Mouse (Mus musculus) kidney, embryonic 14.5 days (tissue): Measurements from ENCODE around the gene Fez1. TPM values are rescaled to one million over a fixed set of nuclear protein-coding genes. Genes with fewer than 3 reads are reported as not detected.
A peak's percentile ranks its signal among the peaks of the same experiment; 100 is the strongest.

Experiments
- ATAC-seq: fragments of 200-750 bp; cut with Nextera tagmentation; 2 replicates; pipeline ENCODE4 v1.8.0; 2017; ENCODE audit warnings: moderate number of reproducible peaks, mild to moderate bottlenecking, moderate TSS enrichment, moderate library complexity; ENCODE audit not compliant: low FRiP score, low TSS enrichment
- H3K27ac ChIP-seq: fragments of 300-500 bp; sonication (generic); 2 replicates; pipeline ENCODE4 v1.5.1; 2014; ENCODE audit warnings: low read depth, mild to moderate bottlenecking, low read length, moderate library complexity, mixed read lengths
- H3K27me3 ChIP-seq: fragments of 300-500 bp; sonication (generic); 2 replicates; pipeline ENCODE4 v1.6.1; 2014; ENCODE audit warnings: mild to moderate bottlenecking, low read length; ENCODE audit not compliant: control insufficient read depth, insufficient read depth
- H3K36me3 ChIP-seq: fragments of 300-500 bp; sonication (generic); 2 replicates; pipeline ENCODE4 v1.6.1; 2014; ENCODE audit warnings: low read length, mixed read lengths; ENCODE audit not compliant: control insufficient read depth, insufficient read depth
- H3K4me1 ChIP-seq: fragments of 300-500 bp; sonication (generic); 2 replicates; pipeline ENCODE4 v1.6.1; 2014; ENCODE audit warnings: low read length, mixed read lengths; ENCODE audit not compliant: control insufficient read depth, insufficient read depth
- H3K4me2 ChIP-seq: fragments of 300-500 bp; sonication (generic); replicated peaks from 2 replicates; pipeline ENCODE4 v1.6.1; 2014; ENCODE audit warnings: low read depth, mild to moderate bottlenecking, low read length
- H3K4me3 ChIP-seq: fragments of 300-500 bp; sonication (generic); 2 replicates; pipeline ENCODE4 v1.5.1; 2014; ENCODE audit warnings: mild to moderate bottlenecking, low read length
- H3K9ac ChIP-seq: fragments of 300-500 bp; sonication (generic); 2 replicates; pipeline ENCODE4 v1.6.1; 2014; ENCODE audit warnings: low read depth, mild to moderate bottlenecking, low read length, moderate library complexity
- H3K9me3 ChIP-seq: fragments of 300-500 bp; sonication (generic); 2 replicates; pipeline ENCODE4 v1.6.1; 2016; ENCODE audit warnings: low read length; ENCODE audit not compliant: control insufficient read depth
- WGBS: fragments of 180-500 bp; shearing (Covaris S2); extraction: QIAGEN DNeasy Blood & Tissue Kit; methylation state at CpG from one replicate; pipeline ENCODE4 v1.1.7; 2014; 5-methylcytosine and 5-hydroxymethylcytosine counted together
- polyA plus RNA-seq: library from polyadenylated mRNA; unstranded; fragments of >200 nt; fragmentation: Nextera tagmentation; extraction: Ambion mirVana; gene quantifications from 2 replicates; pipeline ENCODE4 v1.2.1, GENCODE M21; 2014

Fez1 gene
- polyA plus RNA-seq, 1 experiment from 2014 or later = 5.4 TPM

DNA sequence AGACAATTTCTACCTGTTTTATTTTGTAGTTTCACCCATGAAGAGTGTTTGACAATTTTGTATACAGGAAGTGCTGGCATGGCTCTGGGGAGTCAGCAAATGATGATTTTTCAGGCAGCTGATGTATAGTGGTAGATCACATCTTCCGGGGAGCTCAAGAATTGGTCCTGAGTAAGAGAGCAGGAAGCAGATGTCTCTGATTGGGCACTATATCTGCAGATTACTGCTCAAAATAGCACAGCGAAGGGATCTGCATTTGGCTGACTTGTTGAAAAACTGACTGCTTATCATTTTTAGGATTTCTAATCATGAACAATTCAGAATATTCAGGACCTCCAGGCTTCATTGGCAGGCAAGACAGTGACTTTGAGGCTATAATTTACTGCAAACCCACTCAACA is 30.5 kb downstream of the Fez1 start:
- 85% methylated on average over 2 of the region's 2 CpGs for WGBS
- no peaks in the 10 kb centered on the region for H3K27me3 ChIP-seq
- H3K4me1 ChIP-seq = no peaks in the 10 kb centered on the region
- no peak overlapping the region for H3K4me2 ChIP-seq
- H3K27ac ChIP-seq = no peak overlapping the region
- H3K4me3 ChIP-seq = no peak overlapping the region
- no peaks in the 10 kb centered on the region for H3K9me3 ChIP-seq
- ATAC-seq = no peak
- no peak overlapping the region for H3K9ac ChIP-seq
- no peaks in the 10 kb centered on the region for H3K36me3 ChIP-seq

DNA sequence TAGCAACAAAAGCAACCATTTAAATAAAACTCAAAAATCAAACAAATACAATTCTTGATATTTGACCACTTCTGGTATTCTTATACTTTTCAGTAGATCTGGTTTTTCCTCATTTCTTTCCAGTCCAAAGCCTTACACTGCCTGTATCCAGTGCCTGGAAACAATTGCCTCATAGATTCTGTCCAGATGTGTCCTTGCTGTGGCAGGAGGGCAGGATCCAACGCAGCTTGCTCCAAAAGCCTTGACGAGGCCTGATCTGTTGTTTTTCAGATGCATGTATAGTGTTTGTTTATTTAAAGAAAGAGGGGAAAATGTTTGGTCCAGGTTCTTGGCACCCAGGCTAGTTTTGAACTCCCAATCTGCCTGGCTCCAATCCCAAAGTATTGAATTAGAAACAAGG is 34.7 kb downstream of the Fez1 start:
- H3K27me3 ChIP-seq = no peaks in the 10 kb centered on the region
- 79% methylated on average over 2 of the region's 2 CpGs for WGBS

DNA sequence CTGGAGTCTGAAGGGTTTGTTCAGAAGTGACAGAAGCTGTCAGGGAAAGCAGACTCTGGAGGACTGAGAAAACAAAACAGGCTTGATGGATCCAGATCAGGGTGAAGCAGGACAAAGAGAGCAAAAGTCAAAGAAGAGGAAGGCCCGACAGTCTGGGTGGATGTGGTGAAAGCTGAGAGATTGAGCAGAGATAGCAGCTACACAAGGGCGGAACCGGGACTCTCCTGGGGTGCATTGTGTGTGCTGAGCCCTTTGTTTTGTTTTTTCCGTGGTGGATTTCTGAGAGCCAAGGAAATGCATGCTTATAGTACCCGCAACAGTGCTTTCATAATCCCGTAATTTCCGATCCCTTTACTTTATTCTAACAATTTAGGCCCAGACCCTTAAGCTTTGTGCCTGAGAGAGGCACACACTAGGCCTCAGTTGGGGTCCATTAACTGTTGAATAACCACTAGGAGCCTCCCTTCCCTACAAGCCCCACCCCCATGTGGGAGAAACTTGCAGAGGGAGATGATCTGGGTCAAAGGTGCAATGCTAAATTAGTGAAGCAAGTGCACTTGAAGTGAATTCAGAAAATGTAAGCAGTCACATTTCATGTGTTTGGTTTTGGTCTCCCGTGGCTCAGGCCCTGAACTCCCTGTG is 35.9 kb downstream of the Fez1 start:
- no peak for ATAC-seq
- WGBS = 40% methylated on average over 8 of the region's 8 CpGs
- Histone ChIP-seq H3K27me3 (no peaks in the 10 kb centered on the region), H3K4me3 (no peak overlapping the region), H3K36me3 (no peaks in the 10 kb centered on the region), H3K9ac (no peak overlapping the region), H3K27ac (no peak overlapping the region), H3K4me2 (no peak overlapping the region), H3K9me3 (no peaks in the 10 kb centered on the region), H3K4me1 (no peaks in the 10 kb centered on the region)

More for the DNA sequence above, 34.7 kb downstream of the Fez1 start:
- no peak for ATAC-seq
- Histone ChIP-seq H3K27ac (no peak overlapping the region), H3K9me3 (no peaks in the 10 kb centered on the region), H3K4me3 (no peak overlapping the region), H3K4me1 (no peaks in the 10 kb centered on the region), H3K36me3 (no peaks in the 10 kb centered on the region), H3K9ac (no peak overlapping the region), H3K4me2 (no peak overlapping the region)

DNA sequence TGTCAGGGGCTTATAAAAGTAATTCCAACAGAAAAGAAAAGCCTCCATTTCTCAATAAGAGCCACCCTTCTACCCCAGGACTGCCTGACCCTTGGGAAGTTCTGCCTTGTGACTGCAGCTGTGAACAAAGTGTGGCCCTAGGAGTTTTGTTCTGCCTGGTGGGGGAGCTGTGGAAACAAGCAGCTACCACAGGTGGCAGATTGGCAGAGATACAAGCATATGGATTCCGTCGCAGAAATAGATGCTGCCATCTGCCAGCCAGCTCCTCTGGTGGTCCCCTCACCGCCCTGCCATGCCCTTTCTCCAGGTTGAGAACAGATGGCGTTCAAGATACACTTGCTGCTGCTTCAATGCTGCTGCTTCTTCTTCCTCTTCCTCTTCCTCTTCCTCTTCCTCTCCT is 37.0 kb downstream of the Fez1 start:
- WGBS = 45% methylated on average over 4 of the region's 4 CpGs
- Histone ChIP-seq H3K9ac (no peak overlapping the region), H3K4me3 (no peak overlapping the region), H3K27ac (no peak overlapping the region), H3K36me3 (no peaks in the 10 kb centered on the region), H3K27me3 (no peaks in the 10 kb centered on the region), H3K4me1 (no peaks in the 10 kb centered on the region), H3K9me3 (no peaks in the 10 kb centered on the region), H3K4me2 (no peak overlapping the region)
- no peak for ATAC-seq

DNA sequence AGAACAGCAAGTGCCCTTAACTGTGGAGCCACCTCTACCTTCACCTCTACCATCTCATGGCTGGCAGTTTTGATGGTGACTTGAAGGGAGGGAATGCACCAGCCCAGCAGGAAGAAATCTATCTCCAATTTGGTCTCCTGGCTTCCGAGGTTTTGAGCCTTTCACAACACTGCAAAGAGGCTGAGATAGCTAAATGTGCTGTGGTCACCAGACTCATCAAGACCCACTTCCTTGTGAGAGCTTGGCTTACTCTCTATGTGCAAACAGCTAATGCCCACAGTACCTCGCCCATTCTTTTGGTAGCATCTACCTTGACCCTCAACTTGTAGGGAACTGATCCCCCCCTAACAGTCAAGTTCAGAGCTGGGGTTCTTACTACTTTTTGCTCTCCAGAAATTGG is 40.9 kb downstream of the Fez1 start:
- Histone ChIP-seq H3K9me3 (no peaks in the 10 kb centered on the region), H3K4me2 (no peak overlapping the region), H3K4me1 (no peaks in the 10 kb centered on the region), H3K9ac (no peak overlapping the region), H3K4me3 (no peak overlapping the region), H3K27ac (no peak overlapping the region), H3K27me3 (no peaks in the 10 kb centered on the region), H3K36me3 (no peaks in the 10 kb centered on the region)
- ATAC-seq = no peak
- 79% methylated on average over 2 of the region's 2 CpGs for WGBS

DNA sequence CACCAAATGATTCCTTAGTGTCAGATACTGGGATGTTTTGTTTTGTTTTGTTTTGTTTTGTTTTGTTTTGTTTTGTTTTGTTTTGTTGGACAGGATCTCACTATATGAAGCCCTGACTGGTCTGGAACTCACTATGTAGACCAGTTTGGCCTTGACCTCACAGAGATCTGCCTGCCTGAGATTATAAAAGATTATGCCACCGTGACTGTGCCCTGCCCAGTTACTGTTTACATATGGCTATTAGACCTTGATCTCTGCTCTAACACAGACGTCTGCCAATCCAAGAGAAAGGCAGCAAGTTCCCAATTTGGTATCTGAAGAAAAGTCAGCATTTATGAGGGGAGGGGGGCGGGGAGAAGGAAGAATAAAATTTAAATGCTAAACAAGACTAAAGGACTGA is 42.0 kb downstream of the Fez1 start:
- no peak for ATAC-seq
- Histone ChIP-seq H3K9me3 (no peaks in the 10 kb centered on the region), H3K27me3 (no peaks in the 10 kb centered on the region), H3K36me3 (no peaks in the 10 kb centered on the region), H3K9ac (no peak overlapping the region), H3K4me3 (no peak overlapping the region), H3K4me2 (no peak overlapping the region), H3K27ac (no peak overlapping the region), H3K4me1 (no peaks in the 10 kb centered on the region)
- WGBS = 51% methylated on average over 3 of the region's 3 CpGs

DNA sequence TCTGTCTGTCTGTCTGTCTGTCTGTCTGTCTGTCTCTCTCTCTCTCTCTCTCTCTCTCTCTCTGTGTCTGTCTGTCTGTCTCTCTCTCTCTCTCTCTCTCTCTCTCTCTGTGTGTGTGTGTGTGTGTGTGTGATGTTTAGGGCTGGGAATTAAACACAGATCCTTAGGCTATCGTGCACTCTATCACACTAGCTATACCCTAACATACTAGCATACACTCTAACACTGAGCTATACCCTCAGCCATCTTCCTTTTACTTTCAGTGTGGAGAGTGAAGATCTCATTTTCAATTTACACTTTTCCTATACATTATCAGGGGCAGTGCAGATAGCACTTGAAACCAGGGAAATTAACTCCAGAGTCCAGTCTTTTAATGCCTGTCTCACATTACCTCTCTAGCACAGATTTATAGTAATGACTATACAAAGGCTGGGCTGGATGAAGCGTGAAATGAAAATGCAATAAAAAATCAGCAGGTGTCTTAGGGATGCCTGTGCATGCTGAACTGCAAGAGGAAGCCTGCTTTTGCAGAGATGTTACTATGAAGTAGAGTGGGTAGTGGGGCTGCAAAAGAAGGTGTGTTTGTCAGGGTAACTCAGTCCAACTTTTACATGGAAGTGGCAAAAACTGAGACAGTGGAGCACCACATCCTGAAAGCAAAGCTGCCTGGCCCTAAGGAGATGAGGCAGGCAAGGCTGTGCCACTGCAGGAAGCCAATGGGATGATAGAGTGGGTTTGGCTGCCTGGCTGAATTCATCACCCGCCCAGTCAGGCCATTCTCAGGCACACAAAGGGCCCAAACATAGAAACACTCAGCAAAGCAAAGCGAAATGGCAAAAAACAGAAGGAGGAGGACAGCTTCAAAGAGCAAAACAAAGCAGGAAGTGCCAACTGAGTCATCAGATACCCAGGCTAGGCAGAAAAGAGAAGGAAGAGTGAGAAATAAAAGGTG is 43.5 kb downstream of the Fez1 start:
- peak; percentile 60 for ATAC-seq
- Histone ChIP-seq H3K27ac (no peak overlapping the region), H3K27me3 (no peaks in the 10 kb centered on the region), H3K9ac (no peak overlapping the region), H3K4me1 (no peaks in the 10 kb centered on the region), H3K9me3 (no peaks in the 10 kb centered on the region), H3K4me3 (no peak overlapping the region), H3K4me2 (no peak overlapping the region), H3K36me3 (no peaks in the 10 kb centered on the region)
- WGBS = 34% methylated on average over 4 of the region's 4 CpGs

DNA sequence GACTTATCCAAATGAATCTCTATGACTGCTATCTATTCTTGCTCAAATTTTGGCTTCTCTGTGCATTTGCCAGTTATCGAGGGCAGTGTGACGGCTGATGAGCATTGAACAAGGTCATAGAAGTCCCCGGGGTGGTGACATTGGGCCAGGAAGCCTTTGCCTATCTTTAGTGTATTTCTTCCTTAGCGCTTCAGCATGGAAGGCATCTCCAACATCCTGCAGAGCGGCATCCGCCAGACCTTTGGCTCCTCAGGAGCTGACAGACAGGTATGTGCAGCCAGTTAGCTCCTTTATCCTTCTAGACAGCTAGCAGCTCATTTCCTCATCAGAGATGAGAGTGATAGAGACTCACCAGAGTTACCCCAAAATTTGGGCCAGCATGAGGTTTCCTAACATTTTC is 47.0 kb downstream of the Fez1 start:
- Histone ChIP-seq H3K9me3 (no peaks in the 10 kb centered on the region), H3K36me3 (no peaks in the 10 kb centered on the region), H3K27me3 (no peaks in the 10 kb centered on the region), H3K4me1 (no peaks in the 10 kb centered on the region), H3K9ac (no peak overlapping the region), H3K27ac (no peak overlapping the region), H3K4me2 (no peak overlapping the region), H3K4me3 (no peak overlapping the region)
- 87% methylated on average over 6 of the region's 6 CpGs for WGBS
- no peak for ATAC-seq

DNA sequence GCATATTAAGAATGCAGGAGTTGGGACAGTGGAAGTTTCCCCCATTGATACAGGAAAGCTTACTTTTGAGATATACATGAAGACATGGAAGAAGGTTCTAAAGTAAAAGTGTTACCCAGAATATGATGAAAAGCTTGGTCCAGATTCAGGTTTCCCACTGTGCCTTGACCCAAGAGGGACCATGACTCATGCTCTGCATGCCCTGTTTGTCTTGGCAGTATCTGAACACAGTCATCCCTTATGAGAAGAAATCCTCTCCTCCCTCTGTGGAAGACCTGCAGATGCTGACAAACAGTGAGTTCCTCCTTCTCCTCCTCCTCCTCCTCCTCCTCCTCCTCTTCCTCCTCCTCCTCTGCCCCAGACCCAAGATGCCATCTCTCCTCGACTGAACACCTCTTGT is 48.6 kb downstream of the Fez1 start:
- 15% methylated on average over 1 of the region's 1 CpGs for WGBS
- H3K4me3 ChIP-seq = no peak overlapping the region
- H3K27ac ChIP-seq = no peak overlapping the region
- no peaks in the 10 kb centered on the region for H3K36me3 ChIP-seq
- no peak overlapping the region for H3K9ac ChIP-seq
- H3K4me1 ChIP-seq = no peaks in the 10 kb centered on the region
- no peaks in the 10 kb centered on the region for H3K27me3 ChIP-seq
- no peak for ATAC-seq
- H3K4me2 ChIP-seq = no peak overlapping the region
- H3K9me3 ChIP-seq = no peaks in the 10 kb centered on the region
